Mouse (Mus musculus) left cerebral cortex, postnatal 14 days (tissue): ENCODE data around the gene Zfp788. TPM values are rescaled to one million over a fixed set of nuclear protein-coding genes. Genes with fewer than 3 reads are reported as not detected.
"Not testable (repeated sequence)": the region's sequence is repeated elsewhere in the genome, so short reads cannot be mapped to it uniquely, and the experiment has no call there.

Source experiments
- DNase-seq, 2 experiments: peaks; one replicate each; pipeline ENCODE4 v3.0.0; 2021 to 2022; ENCODE audit warnings: low spot score in 2 of 2, mixed read lengths in 1 of 2
- intact Hi-C: fragments of 180-260 bp; cut with DNase I; formaldehyde crosslinking; loops from one replicate; pipeline ENCODE4 v1.15.1; 2025
- long read RNA-seq, 2 experiments: library from polyadenylated mRNA; stranded (forward); transcript quantifications; one replicate each; pipeline ENCODE4 v2.0.0; 2021
- total RNA-seq, 2 experiments: library from RNA; stranded (reverse); gene quantifications; 2 replicates each; pipeline ENCODE4 v1.2.3; 2021

Zfp788 gene
- 10 to 100 TPM; 30.0 to 37.0 TPM for total RNA-seq
- long read RNA-seq, experiment 1, transcript Zfp788-201 (4 exons, 3,058 nt), result major isoform, 5 of 17 reads
- long read RNA-seq, experiment 1, partial matches to known transcripts, result 0 of 17 reads
- long read RNA-seq, experiment 1, other reads (novel, unspliced or antisense), result 11 of 17 reads
- long read RNA-seq, experiment 2, partial matches to known transcripts, result 0 of 16 reads
- long read RNA-seq, experiment 2, other reads (novel, unspliced or antisense), result 14 of 16 reads

- DNase-seq, result peak; percentile 96 to 98
- intact Hi-C loops, result loop anchor here (1.0 to 10.0 kb wide), 3 partner anchors 33 to 238 kb away; partner anchors contain the start of genes 2610021A01Rik, AI987944, AW146154 and Gm20449
These were observed at the start of gene Zfp788 for GRCm38 (mm10) chr7:41632409-41633220. TSS of gene Zfp788 (plus strand) at chr7:41633203.

- DNase-seq, intact Hi-C loops: not testable (repeated sequence)
These were observed 45.2 kb upstream of the Zfp788 start for GRCm38 (mm10) chr7:41587831-41588230.

GRCm38 (mm10) chr7:41598615-41599014, 34.4 kb upstream of the Zfp788 start:
- DNase-seq, result no peak
- intact Hi-C loops, result loop anchor here (1.0 to 5.0 kb wide), 2 partner anchors 34 to 101 kb away; partner anchors contain the start of genes AW146154 and Gm20449

- intact Hi-C loops, result loop anchor here (1.0 to 5.0 kb wide), 2 partner anchors 33 to 102 kb away; partner anchors contain the start of genes AW146154 and Gm20449
- peak; percentile 92 to 97 for DNase-seq
These were observed 33.8 kb upstream of the Zfp788 start, which contains the start of gene 2610021A01Rik for GRCm38 (mm10) chr7:41599034-41599813. TSS of gene 2610021A01Rik (plus strand) at chr7:41599230.

- intact Hi-C loops, result loop anchor here (1.0 to 5.0 kb wide), 2 partner anchors 32 to 103 kb away; partner anchors contain the start of genes AW146154 and Gm20449
- peak in 1 of 2 experiments; percentile 2 for DNase-seq
These were observed 33.0 kb upstream of the Zfp788 start for GRCm38 (mm10) chr7:41599932-41600548.

- intact Hi-C loops, result no loop called here
- no peak for DNase-seq
These were observed 21.3 kb upstream of the Zfp788 start for GRCm38 (mm10) chr7:41611654-41612053.

GRCm38 (mm10) chr7:41616241-41616640, 16.8 kb upstream of the Zfp788 start:
- DNase-seq, intact Hi-C loops: not testable (repeated sequence)

GRCm38 (mm10) chr7:41633221-41633984, 400 bp downstream of the Zfp788 start:
- peak; percentile 94 to 99 for DNase-seq
- intact Hi-C loops, result loop anchor here (2.0 to 10.0 kb wide), 2 partner anchors 135 to 239 kb away; partner anchors contain the start of genes AI987944, AW146154 and Gm20449

GRCm38 (mm10) chr7:41674326-41674725, 41.3 kb downstream of the Zfp788 start:
- not testable (repeated sequence) for DNase-seq

More at GRCm38 (mm10) chr7:41674326-41674725, 41.3 kb downstream of the Zfp788 start:
- intact Hi-C loops, result not testable (repeated sequence)

Other genes with a start within 250 kb of the Zfp788 start
- gene AI987944, start 239.8 kb upstream of the Zfp788 start, total RNA-seq, result 1 to 10 TPM; 8.0 to 9.3 TPM
- gene Vmn2r57, start 184.5 kb upstream of the Zfp788 start, total RNA-seq, result under 1 TPM; 0.27 to 0.33 TPM
- gene Gm20449, start 133.8 kb upstream of the Zfp788 start, total RNA-seq, result under 1 TPM; 0.15 to 0.29 TPM
- gene AW146154, start 133.3 kb upstream of the Zfp788 start, total RNA-seq, result 1 to 10 TPM; 6.8 to 8.5 TPM
- gene Gm6871, start 59.5 kb upstream of the Zfp788 start, total RNA-seq, result not detected
- 10 to 100 TPM; 23.7 to 24.3 TPM for gene 2610021A01Rik, start 34.0 kb upstream of the Zfp788 start, total RNA-seq
- gene Vmn2r58, start 239.5 kb downstream of the Zfp788 start, total RNA-seq, result not detected